Mouse (Mus musculus): ENCODE measurements around the gene Dscam.

DNA sequence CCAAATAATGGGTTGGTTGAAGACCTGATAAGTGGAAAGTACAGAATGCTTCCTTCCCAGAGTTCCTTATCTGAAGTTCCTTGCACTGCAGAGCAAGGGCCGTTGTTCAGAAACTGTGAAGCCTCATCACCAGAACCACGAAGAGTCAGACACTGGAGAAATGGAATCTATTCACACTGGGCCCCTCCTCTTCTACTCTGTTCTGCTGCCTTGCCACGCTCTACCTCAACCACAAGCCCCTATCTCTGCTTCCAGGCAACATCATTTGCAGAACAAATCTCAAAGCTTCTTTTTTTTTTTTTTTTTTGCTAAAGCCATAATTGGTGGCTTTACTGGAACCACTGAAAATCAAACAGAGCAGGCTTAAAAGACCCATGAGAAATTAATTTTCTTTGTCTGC lies 530.5 kb downstream of the Dscam start:
- TF ChIP-seq CTCF (IDR thresholded peaks at IDR 0.05; ENCODE audit: low read depth): no peak
- no peak for TF ChIP-seq EP300 (IDR thresholded peaks at IDR 0.05; ENCODE audit: low read depth)

Data from heart, postnatal 0 days (tissue).